Mouse (Mus musculus): ENCODE measurements around the gene Hspb2. TPM values are rescaled to one million over a fixed set of nuclear protein-coding genes. Genes with fewer than 3 reads are reported as not detected.

The Hspb2 gene
- polyA plus RNA-seq (2011; ENCODE audit: insufficient read depth, insufficient read length, low replicate concordance, missing spikeins): not detected in 2 replicates

DNA sequence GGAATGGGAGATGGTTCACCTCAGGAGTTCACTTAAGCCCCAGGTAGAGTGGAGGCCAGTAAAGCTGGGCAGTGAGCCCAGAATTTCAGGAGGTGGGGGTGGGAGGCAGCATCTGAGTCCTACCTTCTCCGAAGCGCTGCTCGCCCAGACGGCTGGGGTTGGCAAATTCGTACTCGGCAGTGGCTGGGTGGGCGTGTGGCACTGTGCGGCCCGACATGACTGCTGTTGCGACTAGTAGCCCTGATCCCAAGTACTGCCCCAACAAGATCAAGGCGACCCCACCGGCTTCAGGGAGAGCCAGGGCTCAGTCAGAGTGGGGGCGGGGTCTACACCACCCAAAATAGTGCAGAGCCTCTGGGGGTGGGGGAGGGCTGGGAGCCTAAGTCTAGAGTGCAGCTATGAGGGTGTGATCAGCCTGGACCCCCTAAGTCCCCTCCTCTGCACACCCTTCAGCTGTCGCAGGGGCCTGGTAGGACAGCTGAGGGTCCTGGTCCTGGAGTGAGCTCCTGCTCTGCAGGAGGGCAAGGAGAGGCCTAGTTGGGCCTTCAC lies at the start of gene Hspb2:
Gene Hspb2 (minus strand): TSS at position 301 of the 549 bp plus-strand sequence.
- no peak within 1 kb of the TSS for H3K27ac ChIP-seq (ENCODE audit: control insufficient read depth, insufficient read depth, low read depth, low read length, poor library complexity)
- 83% methylated on average over 14 of the region's 14 CpGs for WGBS
- no peaks in the 10 kb centered on the region for H3K4me1 ChIP-seq (ENCODE audit: control insufficient read depth, insufficient read depth, low read length)
- no peak within 1 kb of the TSS for H3K4me3 ChIP-seq (replicated peaks; ENCODE audit: control insufficient read depth, low read depth, low read length)
- TF ChIP-seq CTCF (IDR thresholded peaks at IDR 0.05; ENCODE audit: control insufficient read depth, insufficient read depth, low read length) (no peak), POLR2A (IDR thresholded peaks at IDR 0.05; ENCODE audit: borderline replicate concordance, control insufficient read depth, low read depth, low read length) (no peak)

DNA sequence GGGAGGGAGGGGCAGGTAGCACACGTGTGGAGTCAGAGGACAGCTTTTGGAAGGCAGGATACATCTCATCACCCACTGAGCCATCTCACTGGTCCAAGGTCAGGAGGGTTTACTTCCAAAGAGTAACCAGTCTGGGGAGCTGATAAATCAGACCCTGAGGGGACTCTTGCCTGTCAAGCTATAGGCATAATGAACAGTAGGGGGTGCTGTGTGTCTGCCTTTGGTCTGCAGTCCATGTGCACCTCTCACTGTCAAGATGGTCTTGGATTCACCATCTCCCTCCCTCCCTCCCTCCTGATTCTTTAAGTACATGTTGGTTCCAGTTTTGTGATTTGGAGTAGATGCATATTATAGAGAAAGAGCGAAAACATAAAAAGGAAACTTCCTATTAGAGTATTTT lies 48.8 kb upstream of the Hspb2 start:
- H3K27ac ChIP-seq (ENCODE audit: control insufficient read depth, insufficient read depth, low read depth, low read length, poor library complexity): no peak overlapping the region

DNA sequence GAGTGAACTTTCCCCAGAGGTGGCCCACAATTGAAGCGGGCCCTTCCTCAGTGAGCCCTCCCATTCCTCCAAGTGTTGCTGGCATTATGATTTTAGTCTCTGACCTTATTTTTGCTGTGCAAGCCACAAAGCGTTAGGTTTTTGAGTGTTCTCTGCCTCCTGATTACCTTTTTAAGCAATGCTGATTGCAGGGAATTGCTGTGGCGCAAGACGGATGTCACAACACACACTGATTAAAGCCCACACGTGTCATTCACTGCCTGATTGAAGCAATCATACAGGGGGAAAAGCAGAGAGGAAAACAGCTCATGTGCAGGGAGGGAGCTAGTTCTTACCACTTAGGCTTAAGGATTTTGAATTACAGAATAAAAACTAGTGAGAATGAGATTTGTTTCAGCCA lies 46.2 kb upstream of the Hspb2 start:
- H3K4me1 ChIP-seq (ENCODE audit: control insufficient read depth, insufficient read depth, low read length): peaks cover 2% of the 10 kb centered on the region; the same call in 1 of the 2 replicates
- WGBS: 50% methylated on average over 5 of the region's 5 CpGs
- TF ChIP-seq CTCF (IDR thresholded peaks at IDR 0.05; ENCODE audit: control insufficient read depth, insufficient read depth, low read length) (no peak), POLR2A (IDR thresholded peaks at IDR 0.05; ENCODE audit: borderline replicate concordance, control insufficient read depth, low read depth, low read length) (no peak)
- H3K4me3 ChIP-seq (replicated peaks; ENCODE audit: control insufficient read depth, low read depth, low read length): no peak overlapping the region
- no peak overlapping the region for H3K27ac ChIP-seq (ENCODE audit: control insufficient read depth, insufficient read depth, low read depth, low read length, poor library complexity)

More for the DNA sequence above, 48.8 kb upstream of the Hspb2 start:
- peaks cover 5% of the 10 kb centered on the region; the same call in 1 of the 2 replicates for H3K4me1 ChIP-seq (ENCODE audit: control insufficient read depth, insufficient read depth, low read length)
- 80% methylated on average over 2 of the region's 2 CpGs for WGBS
- TF ChIP-seq POLR2A (IDR thresholded peaks at IDR 0.05; ENCODE audit: borderline replicate concordance, control insufficient read depth, low read depth, low read length) (no peak), CTCF (IDR thresholded peaks at IDR 0.05; ENCODE audit: control insufficient read depth, insufficient read depth, low read length) (peak; percentile 88)
- H3K4me3 ChIP-seq (replicated peaks; ENCODE audit: control insufficient read depth, low read depth, low read length): no peak overlapping the region

DNA sequence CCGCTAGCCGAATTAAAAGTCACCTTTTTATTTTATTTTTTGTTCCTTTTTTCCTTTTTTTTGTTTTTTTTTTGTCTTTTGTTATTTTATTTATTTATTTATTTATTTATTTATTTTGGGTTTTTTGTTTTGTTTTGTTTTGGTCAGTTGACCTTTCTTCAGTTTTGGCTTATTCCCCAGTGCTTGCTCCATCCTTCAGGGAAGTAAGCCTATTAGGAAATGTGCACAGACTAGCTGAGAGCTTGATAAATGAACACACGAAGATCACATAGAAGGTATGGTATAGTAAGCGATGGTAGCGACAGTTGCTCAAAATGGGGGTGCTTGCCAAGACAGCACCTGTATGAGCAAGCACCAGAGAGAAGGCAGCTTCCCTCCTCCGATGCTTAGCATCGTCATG lies 45.5 kb upstream of the Hspb2 start:
- Histone ChIP-seq H3K4me3 (replicated peaks; ENCODE audit: control insufficient read depth, low read depth, low read length) (no peak overlapping the region), H3K4me1 (ENCODE audit: control insufficient read depth, insufficient read depth, low read length) (no peaks in the 10 kb centered on the region; the same call in 1 of the 2 replicates), H3K27ac (ENCODE audit: control insufficient read depth, insufficient read depth, low read depth, low read length, poor library complexity) (no peak overlapping the region)
- no peak for TF ChIP-seq POLR2A (IDR thresholded peaks at IDR 0.05; ENCODE audit: borderline replicate concordance, control insufficient read depth, low read depth, low read length)
- WGBS: 88% methylated on average over 7 of the region's 7 CpGs

DNA sequence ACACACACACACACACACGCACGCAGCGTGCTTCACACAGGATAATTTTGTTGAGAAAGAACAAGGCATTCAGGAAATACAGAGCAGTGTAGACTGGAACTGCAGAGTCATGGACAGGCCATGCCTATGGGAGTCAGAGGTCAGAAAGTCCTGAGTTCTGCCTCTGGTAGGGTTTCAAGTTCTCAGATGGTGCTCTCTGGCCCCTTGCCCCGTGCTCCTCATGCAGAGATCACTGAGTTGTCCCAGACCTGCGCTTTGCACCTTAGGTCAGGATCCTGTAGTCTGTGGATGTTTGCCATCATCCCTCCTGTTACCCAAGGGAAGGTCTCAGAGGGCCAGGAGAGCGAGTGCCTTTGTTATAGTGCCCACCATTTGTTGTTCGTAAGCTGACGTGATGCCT lies 44.6 kb upstream of the Hspb2 start:
- 96% methylated on average over 8 of the region's 8 CpGs for WGBS
- H3K4me1 ChIP-seq (ENCODE audit: control insufficient read depth, insufficient read depth, low read length): no peaks in the 10 kb centered on the region; the same call in 1 of the 2 replicates
- no peak overlapping the region for H3K4me3 ChIP-seq (replicated peaks; ENCODE audit: control insufficient read depth, low read depth, low read length)
- no peak for TF ChIP-seq CTCF (IDR thresholded peaks at IDR 0.05; ENCODE audit: control insufficient read depth, insufficient read depth, low read length)
- no peak overlapping the region for H3K27ac ChIP-seq (ENCODE audit: control insufficient read depth, insufficient read depth, low read depth, low read length, poor library complexity)

DNA sequence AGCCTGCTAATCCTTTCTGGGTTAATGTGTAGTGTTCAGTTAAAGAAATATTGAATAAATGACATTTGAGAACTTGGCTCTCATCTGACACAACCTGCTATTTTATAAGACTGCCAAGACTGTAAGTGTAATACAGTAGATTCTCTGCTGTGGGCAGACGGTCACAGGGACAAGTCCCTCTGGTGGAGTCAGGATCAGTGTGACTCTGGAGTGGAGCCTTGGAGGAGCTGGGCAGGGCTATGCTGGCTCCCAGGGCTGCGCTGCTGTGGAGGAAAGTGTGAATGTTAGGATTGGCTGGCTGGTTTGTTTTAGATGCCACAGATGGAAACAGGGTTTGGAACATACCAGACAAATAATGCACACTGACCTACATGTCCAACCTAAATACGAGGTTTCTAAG lies 43.1 kb upstream of the Hspb2 start:
- WGBS: 90% methylated on average over 3 of the region's 3 CpGs
- Histone ChIP-seq H3K27ac (ENCODE audit: control insufficient read depth, insufficient read depth, low read depth, low read length, poor library complexity) (no peak overlapping the region), H3K4me1 (ENCODE audit: control insufficient read depth, insufficient read depth, low read length) (no peaks in the 10 kb centered on the region; the same call in 1 of the 2 replicates), H3K4me3 (replicated peaks; ENCODE audit: control insufficient read depth, low read depth, low read length) (no peak overlapping the region)
- no peak for TF ChIP-seq POLR2A (IDR thresholded peaks at IDR 0.05; ENCODE audit: borderline replicate concordance, control insufficient read depth, low read depth, low read length)
- no peak for TF ChIP-seq CTCF (IDR thresholded peaks at IDR 0.05; ENCODE audit: control insufficient read depth, insufficient read depth, low read length)

DNA sequence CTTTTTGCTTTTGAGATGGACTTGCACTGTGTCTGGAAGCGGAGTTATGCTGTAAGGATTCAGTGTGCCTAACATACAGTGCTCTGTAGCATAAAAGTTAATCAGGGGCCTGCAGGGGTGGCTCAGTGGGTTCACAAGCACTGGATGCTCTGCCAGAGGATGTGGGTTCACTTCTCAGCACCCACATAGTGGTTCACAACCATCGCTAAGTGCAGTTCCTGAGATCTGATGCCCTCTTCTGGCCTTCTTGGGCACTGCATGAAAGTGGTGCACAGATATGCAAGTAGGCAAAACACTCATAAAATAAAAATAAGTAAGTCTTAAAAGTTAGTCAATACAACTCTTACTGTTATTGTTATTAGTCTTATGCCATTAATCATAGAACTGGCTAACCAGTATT lies 30.0 kb upstream of the Hspb2 start:
- TF ChIP-seq POLR2A (IDR thresholded peaks at IDR 0.05; ENCODE audit: borderline replicate concordance, control insufficient read depth, low read depth, low read length): no peak
- peak; percentile 57 for TF ChIP-seq CTCF (IDR thresholded peaks at IDR 0.05; ENCODE audit: control insufficient read depth, insufficient read depth, low read length)
- WGBS: 65% methylated on average over 2 of the region's 2 CpGs
- Histone ChIP-seq H3K4me3 (replicated peaks; ENCODE audit: control insufficient read depth, low read depth, low read length) (no peak overlapping the region), H3K4me1 (ENCODE audit: control insufficient read depth, insufficient read depth, low read length) (no peaks in the 10 kb centered on the region), H3K27ac (ENCODE audit: control insufficient read depth, insufficient read depth, low read depth, low read length, poor library complexity) (no peak overlapping the region)

DNA sequence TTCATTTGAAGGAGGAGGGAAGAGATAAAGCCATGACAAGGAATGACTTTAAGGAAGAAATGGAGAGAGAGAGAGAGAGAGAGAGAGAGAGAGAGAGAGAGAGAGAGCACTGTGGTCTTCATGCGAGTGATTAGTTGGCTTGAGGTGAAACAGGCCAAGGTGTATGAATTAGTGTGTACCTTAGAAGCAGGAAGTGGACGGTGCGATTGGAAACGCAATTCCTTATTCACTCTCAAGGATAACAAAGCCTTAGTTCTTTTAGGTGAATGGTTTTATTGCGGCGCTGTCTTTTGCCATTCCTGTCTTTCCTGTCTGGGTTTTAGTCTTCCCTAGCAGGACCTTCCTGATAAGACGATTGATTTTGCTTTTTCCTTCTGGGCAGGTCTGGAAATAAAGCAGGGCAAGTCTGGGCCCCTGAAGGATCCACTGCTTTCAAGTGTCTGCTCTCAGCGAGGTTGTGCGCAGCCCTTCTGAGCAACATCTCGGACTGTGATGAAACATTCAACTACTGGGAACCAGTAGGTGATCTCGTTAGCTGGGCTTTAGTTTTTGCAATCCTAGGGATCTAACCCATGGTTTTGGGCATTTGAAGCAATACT lies 24.1 kb upstream of the Hspb2 start:
- no peak for TF ChIP-seq CTCF (IDR thresholded peaks at IDR 0.05; ENCODE audit: control insufficient read depth, insufficient read depth, low read length)
- no peak for TF ChIP-seq POLR2A (IDR thresholded peaks at IDR 0.05; ENCODE audit: borderline replicate concordance, control insufficient read depth, low read depth, low read length)
- Histone ChIP-seq H3K27ac (ENCODE audit: control insufficient read depth, insufficient read depth, low read depth, low read length, poor library complexity) (no peak overlapping the region), H3K4me3 (replicated peaks; ENCODE audit: control insufficient read depth, low read depth, low read length) (peak overlapping the region; percentile 68), H3K4me1 (ENCODE audit: control insufficient read depth, insufficient read depth, low read length) (no peaks in the 10 kb centered on the region; the same call in 1 of the 2 replicates)
- 49% methylated on average over 11 of the region's 11 CpGs for WGBS
